Mouse (Mus musculus) C2C12 (cell line): Measurements from ENCODE around the gene Cdc25a.

Source experiments
- CEBPB ChIP-seq: IDR thresholded peaks from one replicate; pipeline ENCODE4 v1.6.1; 2011; ENCODE audit warnings: low read depth, mild to moderate bottlenecking, control low read depth, moderate library complexity
- CTCF ChIP-seq: IDR thresholded peaks from one replicate; pipeline ENCODE4 v1.5.1; 2011; ENCODE audit not compliant: control insufficient read depth, insufficient read depth, insufficient read length
- FOSL1 ChIP-seq: IDR thresholded peaks from one replicate; pipeline ENCODE4 v1.8.0; 2011; ENCODE audit warnings: mild to moderate bottlenecking, low read length; ENCODE audit not compliant: poor library complexity, insufficient read depth, severe bottlenecking
- MAX ChIP-seq: IDR thresholded peaks from one replicate; pipeline ENCODE4 v1.6.1; 2011; ENCODE audit warnings: mild to moderate bottlenecking, control low read depth
- MYOD1 ChIP-seq: IDR thresholded peaks from one replicate; pipeline ENCODE4 v1.6.1; 2011; ENCODE audit warnings: low read depth; ENCODE audit not compliant: control insufficient read depth, insufficient read length
- MYOG ChIP-seq: IDR thresholded peaks from one replicate; pipeline ENCODE4 v1.6.1; 2011; ENCODE audit not compliant: control insufficient read depth, insufficient read length; ENCODE audit errors: extremely low read depth
- USF1 ChIP-seq: IDR thresholded peaks from one replicate; pipeline ENCODE4 v1.6.1; 2011; ENCODE audit warnings: low read depth, mild to moderate bottlenecking, control low read depth, moderate library complexity

DNA sequence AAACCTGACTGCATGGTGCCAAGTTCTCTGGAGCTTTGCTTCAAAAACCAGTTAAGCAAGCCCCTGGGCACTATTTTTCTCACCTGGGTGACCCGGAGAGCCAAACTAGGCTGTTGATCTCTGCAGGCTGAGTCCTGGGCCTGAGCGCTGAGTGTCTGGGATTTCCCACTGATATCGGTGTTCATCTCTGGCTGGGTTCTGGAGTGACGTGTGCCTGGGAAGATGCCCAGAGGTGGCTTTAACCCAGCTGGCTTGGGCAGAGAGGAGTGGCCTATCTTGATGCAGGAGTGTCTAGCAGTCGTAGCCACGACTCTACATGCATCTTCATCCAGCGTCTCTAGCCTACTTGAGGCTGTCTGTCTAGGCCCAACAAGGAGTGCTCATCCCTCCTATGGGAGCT, 36.4 kb downstream of the Cdc25a start:
- TF ChIP-seq CEBPB (no peak), MYOG (no peak), FOSL1 (no peak), CTCF (no peak), MYOD1 (no peak), MAX (no peak), USF1 (no peak)
